Mouse (Mus musculus) kidney, postnatal 0 days (tissue): ENCODE results near the gene Asb5. TPM values are rescaled to one million over a fixed set of nuclear protein-coding genes. Genes with fewer than 3 reads are reported as not detected.

ENCODE experiments used
- ATAC-seq: fragments of 200-750 bp; cut with Nextera tagmentation; replicated peaks from 2 replicates; pipeline ENCODE4 v1.8.0; 2017; ENCODE audit warnings: low read depth, moderate number of reproducible peaks, moderate TSS enrichment, moderate library complexity; ENCODE audit not compliant: low FRiP score
- DNase-seq: peaks from one replicate; pipeline ENCODE4 v3.0.0-alpha.2; 2016; ENCODE audit warnings: low spot score
- H3K27ac ChIP-seq: fragments of 300-500 bp; sonication (generic); 2 replicates; pipeline ENCODE4 v1.5.1; 2014; ENCODE audit warnings: mild to moderate bottlenecking
- H3K27me3 ChIP-seq: fragments of 300-500 bp; sonication (generic); 2 replicates; pipeline ENCODE4 v1.6.1; 2014; ENCODE audit warnings: low read length, mixed read lengths; ENCODE audit not compliant: insufficient read depth
- H3K36me3 ChIP-seq: fragments of 300-500 bp; sonication (generic); 2 replicates; pipeline ENCODE4 v1.6.1; 2014; ENCODE audit warnings: low read length, mixed read lengths; ENCODE audit not compliant: insufficient read depth
- H3K4me1 ChIP-seq: fragments of 300-500 bp; sonication (generic); replicated peaks from 2 replicates; pipeline ENCODE4 v1.6.1; 2014; ENCODE audit warnings: antibody characterized with exemption, low read length, mixed read lengths; ENCODE audit not compliant: insufficient read depth
- H3K4me2 ChIP-seq: fragments of 300-500 bp; sonication (generic); 2 replicates; pipeline ENCODE4 v1.6.1; 2014; ENCODE audit warnings: mild to moderate bottlenecking, low read length, moderate library complexity, mixed read lengths
- H3K4me3 ChIP-seq: fragments of 300-500 bp; sonication (generic); replicated peaks from 2 replicates; pipeline ENCODE4 v1.5.1; 2014; ENCODE audit warnings: low read depth, low read length
- H3K9ac ChIP-seq: fragments of 300-500 bp; sonication (generic); 2 replicates; pipeline ENCODE4 v1.6.1; 2014; ENCODE audit warnings: low read depth, low read length
- H3K9me3 ChIP-seq: fragments of 300-500 bp; sonication (generic); replicated peaks from 2 replicates; pipeline ENCODE4 v1.6.1; 2016; ENCODE audit warnings: low read length, inconsistent platforms, mixed read lengths
- CTCF ChIP-seq: IDR thresholded peaks from 2 replicates; pipeline ENCODE4 v1.5.1; 2016; ENCODE audit warnings: antibody characterized with exemption, low read depth, mild to moderate bottlenecking, moderate library complexity
- WGBS: fragments of 180-500 bp; shearing (Covaris S2); extraction: QIAGEN DNeasy Blood & Tissue Kit; methylation state at CpG from one replicate; pipeline ENCODE4 v1.1.7; 2014; 5-methylcytosine and 5-hydroxymethylcytosine counted together
- polyA plus RNA-seq: library from polyadenylated mRNA; unstranded; fragments of >200 nt; fragmentation: Nextera tagmentation; extraction: Ambion mirVana; gene quantifications from 2 replicates; pipeline ENCODE4 v1.2.1, GENCODE M21; 2015

Asb5 gene
- 6.2 and 6.6 TPM in 2 replicates for polyA plus RNA-seq

- Histone ChIP-seq H3K9me3 (no peaks in the 10 kb centered on the region), H3K4me2 (peak within 1 kb of the TSS; percentile 82), H3K36me3 (no peaks in the 10 kb centered on the region), H3K9ac (peak within 1 kb of the TSS; percentile 94), H3K4me1 (0 out of 2 replicates have a peak, but pooled peaks cover 3% of the 10 kb centered on the region), H3K27ac (peak within 1 kb of the TSS; percentile 89), H3K27me3 (no peaks in the 10 kb centered on the region), H3K4me3 (peak within 1 kb of the TSS; percentile 92)
- TF ChIP-seq CTCF, result no peak
- peak; percentile 96 for DNase-seq
- peak; percentile 96 for ATAC-seq
- WGBS, result under 1% methylated on average over 87 of the region's 89 CpGs
Measured at GRCm38 (mm10) chr8:54529382-54530296, at the start of gene Asb5, which contains the start of gene Spcs3. Gene Asb5, plus strand, starts transcription at chr8:54529580. Gene Spcs3, minus strand, starts transcription at chr8:54529998.

GRCm38 (mm10) chr8:54486555-54487273 is 42.7 kb upstream of the Asb5 start:
- H3K27me3 ChIP-seq, result no peaks in the 10 kb centered on the region
- no peaks in the 10 kb centered on the region for H3K36me3 ChIP-seq
- ATAC-seq (no peak), DNase-seq (peak; percentile 54)
- TF ChIP-seq CTCF, result no peak
- peak overlapping the region; percentile 32 for H3K4me3 ChIP-seq
- WGBS, result 14% methylated on average over 19 of the region's 19 CpGs
- H3K4me2 ChIP-seq, result peak overlapping the region; percentile 59
- H3K27ac ChIP-seq, result no peak overlapping the region
- 0 out of 2 replicates have a peak overlapping the region, but pooled peaks have one; percentile 43 for H3K9ac ChIP-seq
- H3K4me1 ChIP-seq, result no peaks in the 10 kb centered on the region
- H3K9me3 ChIP-seq, result no peaks in the 10 kb centered on the region

GRCm38 (mm10) chr8:54488437-54488836 is 40.9 kb upstream of the Asb5 start:
- H3K27me3 ChIP-seq, result no peaks in the 10 kb centered on the region
- H3K27ac ChIP-seq, result no peak overlapping the region
- no peaks in the 10 kb centered on the region for H3K4me1 ChIP-seq
- WGBS, result 57% methylated on average over 4 of the region's 4 CpGs
- ATAC-seq (no peak), DNase-seq (peak; percentile 51)
- H3K4me3 ChIP-seq, result no peak overlapping the region
- no peaks in the 10 kb centered on the region for H3K9me3 ChIP-seq
- no peak overlapping the region for H3K4me2 ChIP-seq
- H3K36me3 ChIP-seq, result no peaks in the 10 kb centered on the region
- no peak overlapping the region for H3K9ac ChIP-seq
- TF ChIP-seq CTCF, result no peak

GRCm38 (mm10) chr8:54491057-54491690 is 38.2 kb upstream of the Asb5 start:
- 0 out of 2 replicates have a peak, but pooled peaks have one; percentile 38 for ATAC-seq

GRCm38 (mm10) chr8:54491934-54492333 is 37.4 kb upstream of the Asb5 start:
- DNase-seq (no peak), ATAC-seq (0 out of 2 replicates have a peak, but pooled peaks have one; percentile 46)
- no peak overlapping the region for H3K27ac ChIP-seq
- H3K4me2 ChIP-seq, result no peak overlapping the region
- no peak overlapping the region for H3K4me3 ChIP-seq
- H3K9ac ChIP-seq, result no peak overlapping the region
- H3K27me3 ChIP-seq, result no peaks in the 10 kb centered on the region
- no peaks in the 10 kb centered on the region for H3K4me1 ChIP-seq
- WGBS, result 66% methylated on average over 4 of the region's 4 CpGs
- no peak for TF ChIP-seq CTCF
- no peaks in the 10 kb centered on the region for H3K9me3 ChIP-seq
- H3K36me3 ChIP-seq, result no peaks in the 10 kb centered on the region

More at GRCm38 (mm10) chr8:54491057-54491690, 38.2 kb upstream of the Asb5 start:
- peak; percentile 80 for DNase-seq
- peak; percentile 91 for TF ChIP-seq CTCF
- Histone ChIP-seq H3K27me3 (no peaks in the 10 kb centered on the region), H3K36me3 (no peaks in the 10 kb centered on the region), H3K4me3 (no peak overlapping the region), H3K27ac (no peak overlapping the region), H3K4me2 (no peak overlapping the region), H3K9ac (no peak overlapping the region), H3K9me3 (no peaks in the 10 kb centered on the region), H3K4me1 (no peaks in the 10 kb centered on the region)
- 17% methylated on average over 6 of the region's 6 CpGs for WGBS

GRCm38 (mm10) chr8:54493110-54493509 is 36.3 kb upstream of the Asb5 start:
- no peaks in the 10 kb centered on the region for H3K4me1 ChIP-seq
- 11% methylated on average over 6 of the region's 6 CpGs for whole genome bisulfite sequencing
- H3K9ac ChIP-seq, result no peak overlapping the region
- H3K27me3 ChIP-seq, result no peaks in the 10 kb centered on the region
- no peak overlapping the region for H3K4me3 ChIP-seq
- DNase-seq, result peak; percentile 81
- TF ChIP-seq CTCF, result peak; percentile 88
- H3K4me2 ChIP-seq, result no peak overlapping the region
- no peak overlapping the region for H3K27ac ChIP-seq
- H3K36me3 ChIP-seq, result no peaks in the 10 kb centered on the region
- ATAC-seq, result no peak
- H3K9me3 ChIP-seq, result no peaks in the 10 kb centered on the region
